Mouse (Mus musculus) embryonic facial prominence, embryonic 15.5 days (tissue): ENCODE measurements around the gene Fancc. TPM values are rescaled to one million over a fixed set of nuclear protein-coding genes. Genes with fewer than 3 reads are reported as not detected.

Experiments used
- ATAC-seq: fragments of 200-750 bp; cut with Nextera tagmentation; 2 replicates; pipeline ENCODE4 v1.8.0; 2017; ENCODE audit warnings: low read depth, moderate TSS enrichment; ENCODE audit not compliant: insufficient number of reproducible peaks, low FRiP score, low TSS enrichment
- H3K27ac ChIP-seq: fragments of 300-500 bp; sonication (generic); replicated peaks from 2 replicates; pipeline ENCODE4 v1.5.1; 2015; ENCODE audit warnings: mild to moderate bottlenecking, inconsistent platforms
- H3K27me3 ChIP-seq: fragments of 300-500 bp; sonication (generic); 2 replicates; pipeline ENCODE4 v1.6.1; 2015; ENCODE audit warnings: inconsistent platforms
- H3K36me3 ChIP-seq: fragments of 300-500 bp; sonication (generic); 2 replicates; pipeline ENCODE4 v1.6.1; 2015; ENCODE audit warnings: mild to moderate bottlenecking, inconsistent platforms
- H3K4me1 ChIP-seq: fragments of 300-500 bp; sonication (generic); 2 replicates; pipeline ENCODE4 v1.6.1; 2015; ENCODE audit warnings: inconsistent platforms
- H3K4me2 ChIP-seq: fragments of 300-500 bp; sonication (generic); replicated peaks from 2 replicates; pipeline ENCODE4 v1.6.1; 2015; ENCODE audit warnings: mild to moderate bottlenecking, inconsistent platforms
- H3K4me3 ChIP-seq: fragments of 300-500 bp; sonication (generic); replicated peaks from 2 replicates; pipeline ENCODE4 v1.5.1; 2015; ENCODE audit warnings: mild to moderate bottlenecking, inconsistent platforms
- H3K9ac ChIP-seq: fragments of 300-500 bp; sonication (generic); 2 replicates; pipeline ENCODE4 v1.6.1; 2015; ENCODE audit warnings: inconsistent platforms
- H3K9me3 ChIP-seq: fragments of 300-500 bp; sonication (generic); replicated peaks from 2 replicates; pipeline ENCODE4 v1.6.1; 2016; ENCODE audit warnings: inconsistent platforms
- WGBS: fragments of 180-500 bp; shearing (Covaris S2); methylation state at CpG from one replicate; pipeline ENCODE4 v1.1.7; 2015; 5-methylcytosine and 5-hydroxymethylcytosine counted together
- microRNA counts: library from miRNA; unstranded; fragments of <30 nt; microRNA quantifications from one replicate; lab custom pipeline; 2016
- microRNA-seq: library from miRNA; unstranded; fragments of <30 nt; microRNA quantifications from one replicate; pipeline ENCODE4, GENCODE M21; 2016; ENCODE audit warnings: borderline number of aligned reads
- polyA plus RNA-seq: library from polyadenylated mRNA; unstranded; fragments of >200 nt; fragmentation: Nextera tagmentation; extraction: Ambion mirVana; gene quantifications from 2 replicates; pipeline ENCODE4 v1.2.1, GENCODE M21; 2015

The Fancc gene
- polyA plus RNA-seq, 1 experiment from 2014 or later, result 22.9 TPM

- WGBS, result 36% methylated on average over 3 of the region's 3 CpGs
- peaks cover 49% of the 10 kb centered on the region for H3K4me1 ChIP-seq
- no peaks in the 10 kb centered on the region for H3K27me3 ChIP-seq
- H3K36me3 ChIP-seq, result no peaks in the 10 kb centered on the region
- no peak for ATAC-seq
- H3K9me3 ChIP-seq, result no peaks in the 10 kb centered on the region
- H3K9ac ChIP-seq, result peak overlapping the region; percentile 33
- peak overlapping the region; percentile 56 for H3K4me2 ChIP-seq
- peak overlapping the region; percentile 94 for H3K27ac ChIP-seq
- H3K4me3 ChIP-seq, result peak overlapping the region; percentile 61
These were observed 255.4 kb downstream of the Fancc start for GRCm38 (mm10) chr13:63241665-63242064.

DNA sequence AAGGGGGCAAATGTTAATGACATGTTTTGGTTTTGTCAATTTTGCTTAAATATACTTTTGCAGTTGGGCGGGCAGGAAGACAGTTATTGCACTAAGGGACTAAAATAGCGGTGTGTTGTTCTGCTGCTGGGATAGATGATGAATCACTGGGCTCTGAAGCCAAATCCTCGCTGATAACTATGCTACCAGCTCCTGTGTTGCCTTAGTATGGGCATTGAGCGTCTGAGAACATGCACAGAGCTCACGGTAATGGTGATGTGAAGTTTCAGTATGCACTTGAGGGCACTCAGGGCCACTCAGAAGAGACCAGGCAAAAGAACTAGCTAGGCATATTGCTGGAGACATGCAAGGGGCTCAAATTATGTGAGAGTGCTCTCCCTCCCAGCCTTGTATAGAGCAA is 256.2 kb downstream of the Fancc start:
- Histone ChIP-seq H3K4me1 (peaks cover 44% of the 10 kb centered on the region), H3K4me2 (peak overlapping the region; percentile 56), H3K9ac (peak overlapping the region; percentile 64), H3K4me3 (peak overlapping the region; percentile 61), H3K9me3 (no peaks in the 10 kb centered on the region), H3K36me3 (no peaks in the 10 kb centered on the region), H3K27ac (peak overlapping the region; percentile 94), H3K27me3 (no peaks in the 10 kb centered on the region)
- WGBS, result 3% methylated on average over 5 of the region's 5 CpGs
- ATAC-seq, result no peak

DNA sequence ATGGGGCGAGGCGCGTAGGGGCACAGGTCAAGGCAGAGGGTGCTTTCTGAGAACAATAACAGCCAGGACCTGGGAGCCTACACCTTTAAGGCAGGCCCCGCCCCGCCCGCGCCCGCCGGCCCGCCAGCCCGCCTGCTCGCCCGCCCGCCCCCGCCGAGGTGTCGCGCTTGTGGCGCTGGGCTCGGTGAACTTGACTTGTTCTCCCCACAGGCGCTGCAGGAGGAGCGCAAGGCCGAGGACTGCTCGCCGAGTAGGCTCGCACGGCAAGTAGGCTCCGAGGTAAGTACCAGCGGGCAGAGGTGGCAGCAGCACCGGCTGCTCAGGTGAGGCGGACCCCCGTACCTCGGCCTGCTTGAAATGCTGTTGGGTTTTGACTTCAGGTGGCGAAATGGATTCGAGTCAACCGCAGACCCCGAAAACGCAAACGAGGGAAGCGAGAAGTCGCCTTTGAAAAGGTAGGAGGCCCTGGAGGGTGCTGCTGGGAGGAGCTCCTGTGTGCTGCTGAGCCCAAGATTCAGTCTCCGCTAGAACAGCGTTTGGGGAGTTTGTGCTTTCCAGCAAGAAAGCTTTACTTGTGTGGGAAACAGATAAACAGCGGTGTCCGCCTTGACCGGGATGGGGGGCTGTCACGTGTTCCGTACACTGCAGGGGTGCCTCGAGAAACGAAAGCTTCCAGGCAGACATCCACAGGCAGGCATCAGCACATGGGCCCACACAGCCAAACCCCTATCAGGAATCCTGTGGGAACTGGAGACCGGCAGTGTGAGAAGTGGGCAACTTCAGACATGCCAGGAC is 257.0 kb downstream of the Fancc start:
- Histone ChIP-seq H3K9ac (peak overlapping the region; percentile 64), H3K27me3 (no peaks in the 10 kb centered on the region), H3K27ac (peak overlapping the region; percentile 94), H3K4me3 (peak overlapping the region; percentile 61), H3K36me3 (no peaks in the 10 kb centered on the region), H3K4me2 (peak overlapping the region; percentile 56), H3K4me1 (peaks cover 46% of the 10 kb centered on the region), H3K9me3 (no peaks in the 10 kb centered on the region)
- ATAC-seq, result peak; percentile 84
- WGBS, result under 1% methylated on average over 48 of the region's 51 CpGs

- 6% methylated on average over 11 of the region's 11 CpGs for WGBS
- Histone ChIP-seq H3K27ac (peak overlapping the region; percentile 94), H3K27me3 (no peaks in the 10 kb centered on the region), H3K36me3 (no peaks in the 10 kb centered on the region), H3K9ac (peak overlapping the region; percentile 64; the same call in 1 of the 2 replicates), H3K9me3 (no peaks in the 10 kb centered on the region), H3K4me2 (peak overlapping the region; percentile 56), H3K4me1 (peaks cover 43% of the 10 kb centered on the region), H3K4me3 (peak overlapping the region; percentile 61)
- ATAC-seq, result peak; percentile 41; the same call in 1 of the 2 replicates
These were observed 257.7 kb downstream of the Fancc start for GRCm38 (mm10) chr13:63239301-63239804.

DNA sequence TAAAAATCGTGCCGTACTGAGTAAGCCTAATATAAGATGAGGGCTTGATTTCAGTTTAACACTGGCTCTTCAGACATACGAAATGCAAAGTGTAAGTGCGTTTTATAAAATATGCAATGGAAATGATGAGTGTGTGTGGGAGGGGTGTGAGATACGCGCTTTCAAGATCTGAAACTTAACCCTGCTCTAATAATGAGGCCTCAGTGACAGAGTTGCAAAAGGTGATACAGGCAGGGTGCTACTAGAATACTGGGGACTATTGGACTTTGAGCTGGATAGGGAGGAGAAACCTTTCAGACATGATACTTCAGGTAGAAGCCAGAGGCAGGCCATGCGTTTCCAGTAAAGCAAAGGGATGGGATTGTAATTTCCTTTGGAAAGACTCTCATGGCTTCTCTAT is 259.0 kb downstream of the Fancc start:
- Histone ChIP-seq H3K27ac (peak overlapping the region; percentile 35; the same call in 1 of the 2 replicates), H3K4me2 (no peak overlapping the region), H3K9ac (no peak overlapping the region), H3K4me1 (peaks cover 40% of the 10 kb centered on the region), H3K27me3 (no peaks in the 10 kb centered on the region), H3K4me3 (no peak overlapping the region), H3K36me3 (no peaks in the 10 kb centered on the region), H3K9me3 (no peaks in the 10 kb centered on the region)
- ATAC-seq, result no peak
- 75% methylated on average over 7 of the region's 7 CpGs for WGBS

DNA sequence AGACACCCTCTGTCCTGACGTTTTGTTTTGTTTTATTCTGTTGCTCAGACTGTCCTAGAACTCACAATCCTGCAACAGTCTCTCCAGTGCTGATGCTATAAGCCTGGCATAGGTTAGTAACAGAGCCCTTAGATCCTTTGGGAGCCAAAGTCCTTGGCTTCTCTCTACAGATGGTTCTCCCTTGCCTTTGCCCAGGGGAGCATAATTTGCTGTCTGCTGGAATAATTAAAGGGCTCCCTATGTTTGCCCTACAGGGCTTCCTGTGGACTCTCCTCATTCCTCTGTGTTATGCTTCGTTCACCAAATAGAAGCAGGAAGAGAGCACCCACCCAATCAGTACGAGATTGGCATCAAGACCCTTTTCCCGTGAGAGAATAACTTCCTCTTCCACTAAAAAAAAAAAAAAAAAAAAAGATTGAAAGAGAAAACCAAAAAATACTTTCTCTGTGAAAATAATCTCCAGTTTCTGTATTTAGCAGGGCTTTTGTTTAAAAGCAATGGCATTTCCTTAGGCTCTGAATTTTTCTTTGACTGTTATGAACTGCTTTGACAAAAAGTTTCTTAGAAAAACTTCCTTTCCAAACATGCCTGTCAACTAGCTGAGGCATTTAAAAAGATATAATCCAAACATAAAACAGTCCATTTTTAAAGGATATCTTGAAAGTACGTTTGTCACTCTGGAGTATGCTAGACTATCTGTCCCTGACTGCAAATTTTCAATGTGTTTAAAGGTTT is 260.8 kb downstream of the Fancc start:
- Histone ChIP-seq H3K9me3 (no peaks in the 10 kb centered on the region), H3K27me3 (no peaks in the 10 kb centered on the region), H3K4me1 (peaks cover 26% of the 10 kb centered on the region), H3K27ac (peak overlapping the region; percentile 55), H3K4me3 (no peak overlapping the region), H3K9ac (no peak overlapping the region), H3K36me3 (no peaks in the 10 kb centered on the region), H3K4me2 (no peak overlapping the region)
- ATAC-seq, result no peak
- 20% methylated on average over 5 of the region's 5 CpGs for WGBS

DNA sequence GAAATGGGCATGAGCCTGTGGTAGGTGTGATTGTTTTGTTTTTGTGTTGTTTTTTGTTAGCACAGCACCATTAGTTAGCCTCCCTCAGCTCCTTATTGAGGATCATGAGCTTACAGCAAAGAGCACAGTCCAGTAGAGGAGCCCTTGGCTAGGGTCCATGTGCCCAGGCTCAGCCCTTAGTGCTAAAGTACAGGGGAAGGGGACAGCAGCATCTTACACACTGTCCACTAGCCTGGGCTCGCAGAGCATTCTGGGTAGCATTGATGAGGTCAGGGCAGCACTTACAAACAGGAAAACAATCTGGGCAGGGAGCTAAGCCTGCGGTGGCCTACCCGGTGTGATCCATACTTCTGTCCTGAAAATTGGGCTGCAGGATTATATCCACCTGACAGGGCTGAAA is 261.5 kb downstream of the Fancc start:
- H3K4me1 ChIP-seq, result peaks cover 26% of the 10 kb centered on the region
- H3K27ac ChIP-seq, result no peak overlapping the region
- ATAC-seq, result no peak

More for the DNA sequence above, 261.5 kb downstream of the Fancc start:
- 73% methylated on average over 3 of the region's 3 CpGs for WGBS
- Histone ChIP-seq H3K4me3 (no peak overlapping the region), H3K27me3 (no peaks in the 10 kb centered on the region), H3K4me2 (no peak overlapping the region), H3K9me3 (no peaks in the 10 kb centered on the region), H3K36me3 (no peaks in the 10 kb centered on the region), H3K9ac (no peak overlapping the region)

MicroRNA genes within 50 kb of the gene (microRNA counts, 519-probe panel; counts per million panel counts)
- microRNA mmu-miR-23b (lab: Ali Mortazavi, UCI), result 4,009 counts per million, percentile 93 among the panel's probes with 10 or more counts
- microRNA mmu-miR-24 (lab: Ali Mortazavi, UCI), result 3,363 counts per million, percentile 80 among the panel's probes with 10 or more counts
- 2,957 counts per million, percentile 71 among the panel's probes with 10 or more counts for microRNA mmu-miR-27b (lab: Ali Mortazavi, UCI)

Small RNA genes lying within 50 kb of the gene (microRNA-seq; reads per million reads assigned to microRNA genes)
- gene Mir23b, result 52,800 reads per million, percentile 99 among the genes with 10 or more reads in this experiment
- gene Mir24-1, result not detected
- gene Mir27b, result 3,546 reads per million, percentile 87 among the genes with 10 or more reads in this experiment
- gene Mir3074-1, result not detected

Other genes starting within 250 kb of the Fancc start
- 21.9 and 25.9 TPM in 2 replicates for gene Ptch1, start 76.3 kb upstream of the Fancc start, polyA plus RNA-seq